Mouse (Mus musculus) E14TG2a.4 (cell line): Measurements from ENCODE around the gene Ncdn.

ENCODE experiments used
- CTCF ChIP-seq: conservative IDR thresholded peaks from 2 replicates; pipeline ENCODE4 v1.5.1; 2014; ENCODE audit warnings: low read length
- NANOG ChIP-seq: IDR thresholded peaks from 2 replicates; pipeline ENCODE4 v1.6.1; 2014; ENCODE audit warnings: borderline replicate concordance, low read length, mixed read lengths
- POU5F1 ChIP-seq: IDR thresholded peaks from 2 replicates; pipeline ENCODE4 v1.6.1; 2014; ENCODE audit warnings: low read length, borderline replicate concordance

DNA sequence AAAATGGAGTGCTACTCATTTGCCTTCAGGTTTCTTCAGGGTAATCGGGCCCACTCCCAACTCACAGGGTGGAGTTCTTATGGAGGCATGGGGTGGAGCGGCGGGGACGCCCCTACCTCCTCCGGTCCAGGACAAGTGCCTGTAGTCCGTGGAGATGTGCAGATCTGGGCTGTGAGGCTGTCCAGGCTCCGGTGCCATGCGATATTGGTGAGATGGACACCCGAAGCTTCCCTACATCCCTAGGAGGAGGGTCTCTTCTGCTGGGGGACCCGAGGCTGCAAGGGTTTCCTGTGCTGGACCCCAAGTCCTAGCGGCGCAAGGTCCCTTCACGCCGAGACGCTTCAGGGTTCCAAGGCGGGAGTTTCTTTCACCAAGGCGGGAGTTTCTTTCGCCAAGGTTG lies 21.1 kb downstream of the Ncdn start:
- TF ChIP-seq CTCF (no peak), POU5F1 (no peak), NANOG (no peak)
